Mouse (Mus musculus): ENCODE data around the gene Ttc23. TPM values are rescaled to one million over a fixed set of nuclear protein-coding genes. Genes with fewer than 3 reads are reported as not detected.
A peak's percentile ranks its signal among the peaks of the same experiment; 100 is the strongest.

Gene Ttc23
- polyA plus RNA-seq, 1 experiment from 2014 or later: 34.1 TPM

GRCm38 (mm10) chr7:67793449-67793848, 146.2 kb downstream of the Ttc23 start:
- Histone ChIP-seq H3K4me1 (peaks cover 20% of the 10 kb centered on the region), H3K9ac (no peak overlapping the region), H3K27ac (no peak overlapping the region), H3K4me3 (no peak overlapping the region), H3K27me3 (no peaks in the 10 kb centered on the region), H3K9me3 (no peaks in the 10 kb centered on the region), H3K4me2 (no peak overlapping the region), H3K36me3 (no peaks in the 10 kb centered on the region)
- 54% methylated on average over 7 of the region's 7 CpGs for WGBS
- no peak for ATAC-seq (ENCODE audit: insufficient number of reproducible peaks, low FRiP score, low TSS enrichment, low read depth)

- Histone ChIP-seq H3K4me3 (no peak overlapping the region), H3K9me3 (no peaks in the 10 kb centered on the region), H3K27ac (0 out of 2 replicates have a peak overlapping the region, but pooled peaks have one; percentile 7), H3K9ac (no peak overlapping the region), H3K4me2 (0 out of 2 replicates have a peak overlapping the region, but pooled peaks have one; percentile 17), H3K36me3 (no peaks in the 10 kb centered on the region), H3K4me1 (peaks cover 13% of the 10 kb centered on the region), H3K27me3 (0 out of 2 replicates have a peak, but pooled peaks cover 8% of the 10 kb centered on the region)
- 37% methylated on average over 8 of the region's 8 CpGs for WGBS
- no peak for ATAC-seq (ENCODE audit: insufficient number of reproducible peaks, low FRiP score, low TSS enrichment, low read depth)
These were observed 149.9 kb downstream of the Ttc23 start for GRCm38 (mm10) chr7:67797065-67797464.

- Histone ChIP-seq H3K36me3 (no peaks in the 10 kb centered on the region), H3K9me3 (no peaks in the 10 kb centered on the region), H3K27me3 (0 out of 2 replicates have a peak, but pooled peaks cover 8% of the 10 kb centered on the region), H3K4me2 (no peak overlapping the region), H3K4me1 (peaks cover 17% of the 10 kb centered on the region), H3K9ac (no peak overlapping the region), H3K27ac (no peak overlapping the region), H3K4me3 (no peak overlapping the region)
- WGBS: 83% methylated on average over 4 of the region's 4 CpGs
- no peak for ATAC-seq (ENCODE audit: insufficient number of reproducible peaks, low FRiP score, low TSS enrichment, low read depth)
These were observed 151.3 kb downstream of the Ttc23 start for GRCm38 (mm10) chr7:67798476-67798875.

- H3K4me2 ChIP-seq: no peak overlapping the region
- no peak overlapping the region for H3K4me3 ChIP-seq
- ATAC-seq (ENCODE audit: insufficient number of reproducible peaks, low FRiP score, low TSS enrichment, low read depth): no peak
- H3K27ac ChIP-seq: no peak overlapping the region
- no peaks in the 10 kb centered on the region for H3K36me3 ChIP-seq
- no peak overlapping the region for H3K9ac ChIP-seq
- WGBS: 87% methylated on average over 6 of the region's 6 CpGs
- H3K9me3 ChIP-seq: no peaks in the 10 kb centered on the region
- H3K27me3 ChIP-seq: 0 out of 2 replicates have a peak, but pooled peaks cover 8% of the 10 kb centered on the region
- H3K4me1 ChIP-seq: peaks cover 20% of the 10 kb centered on the region
These were observed 153.3 kb downstream of the Ttc23 start for GRCm38 (mm10) chr7:67800547-67800946.

- H3K4me1 ChIP-seq: peaks cover 20% of the 10 kb centered on the region
- no peak overlapping the region for H3K4me3 ChIP-seq
- no peaks in the 10 kb centered on the region for H3K9me3 ChIP-seq
- H3K4me2 ChIP-seq: no peak overlapping the region
- no peak overlapping the region for H3K27ac ChIP-seq
- H3K36me3 ChIP-seq: no peaks in the 10 kb centered on the region
- H3K27me3 ChIP-seq: 0 out of 2 replicates have a peak, but pooled peaks cover 8% of the 10 kb centered on the region
- ATAC-seq (ENCODE audit: insufficient number of reproducible peaks, low FRiP score, low TSS enrichment, low read depth): no peak
- H3K9ac ChIP-seq: no peak overlapping the region
- WGBS: 67% methylated on average over 4 of the region's 4 CpGs
These were observed 153.8 kb downstream of the Ttc23 start for GRCm38 (mm10) chr7:67801022-67801421.

GRCm38 (mm10) chr7:67803015-67803856, 156.0 kb downstream of the Ttc23 start:
- Histone ChIP-seq H3K9me3 (no peaks in the 10 kb centered on the region), H3K27ac (no peak overlapping the region), H3K4me3 (peak overlapping the region; percentile 43), H3K36me3 (no peaks in the 10 kb centered on the region), H3K9ac (peak overlapping the region; percentile 15; the same call in 1 of the 2 replicates), H3K4me1 (peaks cover 9% of the 10 kb centered on the region), H3K4me2 (peak overlapping the region; percentile 61), H3K27me3 (0 out of 2 replicates have a peak, but pooled peaks cover 8% of the 10 kb centered on the region)
- ATAC-seq (ENCODE audit: insufficient number of reproducible peaks, low FRiP score, low TSS enrichment, low read depth): peak; percentile 67
- 15% methylated on average over 28 of the region's 28 CpGs for WGBS

GRCm38 (mm10) chr7:67803857-67804215, 156.6 kb downstream of the Ttc23 start:
- H3K36me3 ChIP-seq: no peaks in the 10 kb centered on the region
- H3K4me2 ChIP-seq: peak overlapping the region; percentile 61
- ATAC-seq (ENCODE audit: insufficient number of reproducible peaks, low FRiP score, low TSS enrichment, low read depth): no peak
- peak overlapping the region; percentile 43 for H3K4me3 ChIP-seq
- H3K4me1 ChIP-seq: peaks cover 9% of the 10 kb centered on the region
- H3K9me3 ChIP-seq: no peaks in the 10 kb centered on the region
- H3K27ac ChIP-seq: no peak overlapping the region
- H3K27me3 ChIP-seq: 0 out of 2 replicates have a peak, but pooled peaks cover 8% of the 10 kb centered on the region
- 11% methylated on average over 12 of the region's 13 CpGs for WGBS
- H3K9ac ChIP-seq: peak overlapping the region; percentile 15; the same call in 1 of the 2 replicates

Small RNA genes lying within 50 kb of the gene (microRNA-seq; reads per million reads assigned to microRNA genes)
- gene Gm23844: not detected

Other genes starting within 250 kb of the Ttc23 start
- gene Lrrc28, start 2.1 kb upstream of the Ttc23 start, polyA plus RNA-seq (2015; fragmentation: Nextera tagmentation; extraction: Ambion mirVana): 24.1 and 24.5 TPM in 2 replicates
- gene Synm, start 112.3 kb downstream of the Ttc23 start, polyA plus RNA-seq (2015; fragmentation: Nextera tagmentation; extraction: Ambion mirVana): 1.8 TPM in 2 replicates